Mouse (Mus musculus): Measurements from ENCODE around the gene Pex14. TPM values are rescaled to one million over a fixed set of nuclear protein-coding genes. Genes with fewer than 3 reads are reported as not detected.
A peak's percentile ranks its signal among the peaks of the same experiment; 100 is the strongest.

The Pex14 gene
- total and polyA plus RNA-seq, 2 experiments from 2014 or later: 62.9 to 70.4 TPM

GRCm38 (mm10) chr4:148960011-148960410 lies 139.7 kb downstream of the Pex14 start:
- TF ChIP-seq CTCF (IDR thresholded peaks at IDR 0.05; ENCODE audit: low read depth): no peak
- no peaks in the 10 kb centered on the region for H3K36me3 ChIP-seq (ENCODE audit: insufficient read depth, low read length)
- H3K4me2 ChIP-seq (ENCODE audit: low read depth, low read length): no peak overlapping the region
- H3K27ac ChIP-seq: no peak overlapping the region
- H3K9ac ChIP-seq (replicated peaks; ENCODE audit: low read length): no peak overlapping the region
- WGBS: 74% methylated on average over 12 of the region's 12 CpGs
- 0 out of 2 replicates have a peak, but pooled peaks cover under 1% of the 10 kb centered on the region for H3K4me1 ChIP-seq (ENCODE audit: insufficient read depth, low read length)
- H3K27me3 ChIP-seq (ENCODE audit: insufficient read depth, low read length): no peaks in the 10 kb centered on the region
- ATAC-seq (no peak), DNase-seq (ENCODE audit: low spot score) (no peak)
- H3K9me3 ChIP-seq (ENCODE audit: low read length): no peaks in the 10 kb centered on the region
- H3K4me3 ChIP-seq (ENCODE audit: low read length): no peak overlapping the region

DNA sequence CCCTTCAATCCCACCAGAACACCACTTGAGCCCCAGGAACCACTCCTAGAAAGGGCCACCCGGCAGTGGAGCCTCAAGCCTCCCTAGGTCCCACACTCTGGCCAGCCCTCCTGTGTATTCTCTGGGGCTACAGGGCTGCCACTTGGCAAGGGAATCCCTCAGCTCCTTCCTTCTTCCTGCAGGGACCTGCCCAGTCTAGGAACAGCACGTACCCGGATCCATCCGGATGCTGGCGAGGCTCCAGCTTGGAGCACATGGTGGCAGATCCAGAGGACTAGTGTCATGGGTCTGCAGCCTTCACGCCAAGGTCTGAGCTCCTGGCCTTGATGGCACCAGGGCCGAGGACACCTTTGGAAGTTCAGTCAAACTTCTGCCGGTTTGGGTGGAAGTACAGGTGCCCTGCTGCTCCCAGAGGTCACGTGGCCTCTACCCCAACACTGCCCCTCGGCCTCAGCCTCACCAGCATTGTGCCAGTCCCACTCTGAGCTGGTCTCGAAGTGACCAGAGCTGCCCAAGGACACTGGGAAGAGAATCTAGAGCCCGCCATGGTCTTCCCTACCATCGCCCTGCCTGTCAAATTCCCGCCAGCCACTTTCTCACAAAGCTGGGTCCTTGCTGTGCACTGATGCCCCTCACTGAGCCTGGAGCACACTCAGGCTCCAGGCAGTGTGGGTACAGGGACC lies 144.4 kb downstream of the Pex14 start:
- no peak for ATAC-seq
- H3K4me3 ChIP-seq (ENCODE audit: low read length): no peak overlapping the region
- no peaks in the 10 kb centered on the region for H3K36me3 ChIP-seq (ENCODE audit: insufficient read depth, low read length)
- H3K4me1 ChIP-seq (ENCODE audit: insufficient read depth, low read length): peaks cover 18% of the 10 kb centered on the region; the same call in 1 of the 2 replicates
- WGBS: 69% methylated on average over 14 of the region's 14 CpGs
- no peak for DNase-seq (ENCODE audit: low spot score)
- peaks cover 7% of the 10 kb centered on the region; the same call in 1 of the 2 replicates for H3K27me3 ChIP-seq (ENCODE audit: insufficient read depth, low read length)
- H3K9ac ChIP-seq (replicated peaks; ENCODE audit: low read length): no peak overlapping the region
- H3K4me2 ChIP-seq (ENCODE audit: low read depth, low read length): no peak overlapping the region
- TF ChIP-seq CTCF (IDR thresholded peaks at IDR 0.05; ENCODE audit: low read depth): no peak
- no peaks in the 10 kb centered on the region for H3K9me3 ChIP-seq (ENCODE audit: low read length)
- no peak overlapping the region for H3K27ac ChIP-seq

GRCm38 (mm10) chr4:148952328-148953222 lies 147.1 kb downstream of the Pex14 start:
- Histone ChIP-seq H3K27me3 (ENCODE audit: insufficient read depth, low read length) (peaks cover 14% of the 10 kb centered on the region; the same call in 1 of the 2 replicates), H3K4me1 (ENCODE audit: insufficient read depth, low read length) (peaks cover 18% of the 10 kb centered on the region; the same call in 1 of the 2 replicates), H3K36me3 (ENCODE audit: insufficient read depth, low read length) (no peaks in the 10 kb centered on the region), H3K4me2 (ENCODE audit: low read depth, low read length) (peak overlapping the region; percentile 64), H3K9me3 (ENCODE audit: low read length) (no peaks in the 10 kb centered on the region), H3K4me3 (ENCODE audit: low read length) (peak overlapping the region; percentile 43), H3K27ac (peak overlapping the region; percentile 8; the same call in 1 of the 2 replicates), H3K9ac (replicated peaks; ENCODE audit: low read length) (peak overlapping the region; percentile 56)
- DNase-seq (ENCODE audit: low spot score) (no peak), ATAC-seq (peak; percentile 57)
- no peak for TF ChIP-seq CTCF (IDR thresholded peaks at IDR 0.05; ENCODE audit: low read depth)
- 10% methylated on average over 52 of the region's 69 CpGs for WGBS

DNA sequence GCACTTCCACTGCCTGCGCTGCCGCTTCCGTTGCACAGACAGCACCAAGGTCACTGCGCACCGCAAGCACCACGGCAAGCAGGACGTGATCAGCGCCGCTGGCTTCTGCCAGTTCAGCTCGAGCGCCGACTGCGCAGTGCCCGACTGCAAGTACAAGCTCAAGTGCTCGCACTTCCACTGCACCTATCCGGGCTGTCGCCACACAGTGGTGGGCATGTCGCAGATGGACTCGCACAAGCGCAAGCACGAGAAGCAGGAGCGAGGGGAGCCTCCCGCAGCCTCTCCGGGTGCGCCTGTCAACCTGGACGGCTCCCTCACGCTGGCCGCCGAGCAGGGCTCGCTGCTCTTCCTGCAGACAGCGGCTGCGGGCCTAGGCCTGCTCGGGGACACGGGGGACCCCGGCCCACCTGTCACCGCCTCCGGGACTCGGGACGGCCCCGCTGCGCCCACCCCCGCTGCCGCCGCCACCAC lies 147.8 kb downstream of the Pex14 start:
- peak overlapping the region; percentile 56 for H3K9ac ChIP-seq (replicated peaks; ENCODE audit: low read length)
- peak overlapping the region; percentile 8; the same call in 1 of the 2 replicates for H3K27ac ChIP-seq
- H3K4me2 ChIP-seq (ENCODE audit: low read depth, low read length): peak overlapping the region; percentile 64
- DNase-seq (ENCODE audit: low spot score) (peak; percentile 53), ATAC-seq (peak; percentile 19; the same call in 1 of the 2 replicates)
- peaks cover 18% of the 10 kb centered on the region; the same call in 1 of the 2 replicates for H3K4me1 ChIP-seq (ENCODE audit: insufficient read depth, low read length)
- peak overlapping the region; percentile 43 for H3K4me3 ChIP-seq (ENCODE audit: low read length)
- H3K27me3 ChIP-seq (ENCODE audit: insufficient read depth, low read length): peaks cover 14% of the 10 kb centered on the region; the same call in 1 of the 2 replicates
- H3K36me3 ChIP-seq (ENCODE audit: insufficient read depth, low read length): no peaks in the 10 kb centered on the region
- H3K9me3 ChIP-seq (ENCODE audit: low read length): no peaks in the 10 kb centered on the region
- 6% methylated on average over 41 of the region's 44 CpGs for WGBS
- TF ChIP-seq CTCF (IDR thresholded peaks at IDR 0.05; ENCODE audit: low read depth): peak; percentile 28; the same call in 1 of the 2 replicates

- TF ChIP-seq CTCF (IDR thresholded peaks at IDR 0.05; ENCODE audit: low read depth): no peak
- Histone ChIP-seq H3K27ac (no peak overlapping the region), H3K9ac (replicated peaks; ENCODE audit: low read length) (peak overlapping the region; percentile 21; the same call in 1 of the 2 replicates), H3K4me3 (ENCODE audit: low read length) (peak overlapping the region; percentile 43), H3K27me3 (ENCODE audit: insufficient read depth, low read length) (peaks cover 14% of the 10 kb centered on the region; the same call in 1 of the 2 replicates), H3K36me3 (ENCODE audit: insufficient read depth, low read length) (no peaks in the 10 kb centered on the region), H3K9me3 (ENCODE audit: low read length) (no peaks in the 10 kb centered on the region), H3K4me1 (ENCODE audit: insufficient read depth, low read length) (peaks cover 18% of the 10 kb centered on the region; the same call in 1 of the 2 replicates), H3K4me2 (ENCODE audit: low read depth, low read length) (peak overlapping the region; percentile 64)
- ATAC-seq (peak; percentile 28; the same call in 1 of the 2 replicates), DNase-seq (ENCODE audit: low spot score) (peak; percentile 86)
- WGBS: 23% methylated on average over 25 of the region's 25 CpGs
Observed at GRCm38 (mm10) chr4:148950932-148951650, 148.6 kb downstream of the Pex14 start.

- Histone ChIP-seq H3K4me3 (ENCODE audit: low read length) (no peak overlapping the region), H3K27ac (no peak overlapping the region), H3K9me3 (ENCODE audit: low read length) (no peaks in the 10 kb centered on the region), H3K4me1 (ENCODE audit: insufficient read depth, low read length) (peaks cover 18% of the 10 kb centered on the region; the same call in 1 of the 2 replicates), H3K36me3 (ENCODE audit: insufficient read depth, low read length) (no peaks in the 10 kb centered on the region), H3K4me2 (ENCODE audit: low read depth, low read length) (peak overlapping the region; percentile 64; the same call in 1 of the 2 replicates), H3K27me3 (ENCODE audit: insufficient read depth, low read length) (peaks cover 14% of the 10 kb centered on the region; the same call in 1 of the 2 replicates), H3K9ac (replicated peaks; ENCODE audit: low read length) (no peak overlapping the region)
- TF ChIP-seq CTCF (IDR thresholded peaks at IDR 0.05; ENCODE audit: low read depth): no peak
- no peak for ATAC-seq
- no peak for DNase-seq (ENCODE audit: low spot score)
- 48% methylated on average over 6 of the region's 6 CpGs for whole genome bisulfite sequencing
Observed at GRCm38 (mm10) chr4:148950487-148950886, 149.2 kb downstream of the Pex14 start.
